Mouse (Mus musculus) spleen, adult 2 months (tissue): ENCODE measurements around the gene Rnf103.

Experiments
- CTCF ChIP-seq: fragments of 200-500 bp; IDR thresholded peaks from 2 replicates; pipeline ENCODE4 v1.5.1; 2011; ENCODE audit warnings: mild to moderate bottlenecking, inconsistent platforms; ENCODE audit not compliant: insufficient read depth, insufficient read length, insufficient replicate concordance; ENCODE audit errors: extremely low read depth
- POLR2A ChIP-seq: fragments of 200-500 bp; IDR thresholded peaks from 2 replicates; pipeline ENCODE4 v1.6.1; 2011; ENCODE audit warnings: low read depth, low read length, inconsistent platforms

DNA sequence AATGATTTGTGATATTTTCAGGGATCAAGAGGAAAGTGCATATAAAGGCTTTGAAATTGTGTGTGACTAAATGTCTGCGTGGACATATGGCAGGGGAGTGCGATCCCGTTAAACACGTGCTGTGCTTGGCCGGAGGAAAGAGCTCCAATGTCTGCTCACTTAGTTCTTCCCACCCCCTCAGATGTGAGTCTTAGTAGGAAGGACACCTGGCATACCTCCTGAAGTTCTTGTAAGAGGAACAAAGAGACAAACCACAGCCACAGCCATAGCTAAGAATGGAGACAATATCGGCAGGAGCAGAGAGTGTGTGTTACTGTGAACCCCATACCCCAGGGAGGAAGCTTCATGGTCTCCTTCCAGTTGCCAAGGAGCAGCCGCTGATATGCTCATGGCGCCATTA, 36.5 kb downstream of the Rnf103 start:
- no peak for TF ChIP-seq POLR2A
- TF ChIP-seq CTCF, result no peak
